Comparison of ENCODE assay signal across 29 mouse cellular contexts in the genomic region with DNA sequence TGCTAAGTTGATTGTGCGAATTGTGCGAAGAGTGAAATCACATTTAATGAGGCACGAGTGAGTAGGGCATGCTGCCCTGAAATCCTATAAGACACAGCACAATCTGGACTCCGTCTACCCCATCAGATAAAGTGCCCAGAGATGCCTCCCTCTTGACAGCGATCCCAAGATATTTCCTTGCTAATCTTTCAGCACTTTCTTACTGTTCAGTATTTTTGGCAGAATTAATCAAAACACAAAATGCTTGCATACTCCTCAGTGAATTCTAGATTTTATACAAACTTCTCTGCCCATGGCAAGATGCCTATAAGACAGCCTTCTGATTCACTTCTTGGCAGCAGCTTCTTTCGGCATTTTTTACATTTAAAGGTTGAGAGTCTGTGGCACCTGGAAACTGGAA. TPM values are rescaled to one million over a fixed set of nuclear protein-coding genes. Genes with fewer than 3 reads are reported as not detected.
DNase-seq lines count a peak whose midpoint lies in the region; ATAC-seq and TF ChIP-seq lines count a peak whose summit lies in the region.
"Had no signal": no experiment of that assay in that cellular context is flagged by ENCODE, and none has a peak within 500 bp of the region (broad histone marks: within the 10 kb centered on the region; RNA-seq: fewer than 3 reads in every experiment).

No protein-coding gene starts in this region.

- H3K9me3 ChIP-seq in embryonic facial prominence, embryonic 14.5 days (ENCODE audit: control insufficient read depth, low read length), result no peaks in the 10 kb centered on the region
- H3K9me3 ChIP-seq in embryonic facial prominence, embryonic 10.5 days, result no peaks in the 10 kb centered on the region
- no peaks in the 10 kb centered on the region for H3K9me3 ChIP-seq in forebrain, embryonic 15.5 days
- H3K9me3 ChIP-seq in forebrain, embryonic 12.5 days, result no peaks in the 10 kb centered on the region
- no peaks in the 10 kb centered on the region for H3K9me3 ChIP-seq in forebrain, postnatal 0 days (ENCODE audit: low read length)
- H3K9me3 ChIP-seq: embryonic facial prominence, embryonic 12.5 days; heart, embryonic 12.5 days; heart, embryonic 15.5 days; hindbrain, embryonic 10.5 days; hindbrain, embryonic 13.5 days; intestine, embryonic 15.5 days had no signal

- H3K36me3 ChIP-seq in embryonic facial prominence, embryonic 14.5 days (ENCODE audit: control insufficient read depth, insufficient read depth, low read length), result no peaks in the 10 kb centered on the region
- H3K36me3 ChIP-seq in embryonic facial prominence, embryonic 10.5 days (replicated peaks), result no peaks in the 10 kb centered on the region
- no peaks in the 10 kb centered on the region for H3K36me3 ChIP-seq in forebrain, embryonic 15.5 days
- H3K36me3 ChIP-seq in forebrain, embryonic 12.5 days (replicated peaks), result peaks cover 13% of the 10 kb centered on the region; the same call in 1 of the 2 replicates
- H3K36me3 ChIP-seq in forebrain, postnatal 0 days (ENCODE audit: insufficient read depth), result no peaks in the 10 kb centered on the region
- H3K36me3 ChIP-seq: embryonic facial prominence, embryonic 12.5 days; heart, embryonic 12.5 days; heart, embryonic 15.5 days; hindbrain, embryonic 10.5 days; intestine, embryonic 15.5 days had no signal

- no peaks in the 10 kb centered on the region for H3K4me1 ChIP-seq in embryonic facial prominence, embryonic 14.5 days (ENCODE audit: control insufficient read depth, insufficient read depth, low read length)
- H3K4me1 ChIP-seq in embryonic facial prominence, embryonic 10.5 days, result no peaks in the 10 kb centered on the region
- peaks cover 16% of the 10 kb centered on the region for H3K4me1 ChIP-seq in forebrain, embryonic 15.5 days
- H3K4me1 ChIP-seq in forebrain, embryonic 12.5 days, result no peaks in the 10 kb centered on the region
- H3K4me1 ChIP-seq in forebrain, postnatal 0 days (ENCODE audit: insufficient read depth), result peaks cover 7% of the 10 kb centered on the region; the same call in 1 of the 2 replicates
- H3K4me1 ChIP-seq: embryonic facial prominence, embryonic 12.5 days; heart, embryonic 12.5 days; heart, embryonic 15.5 days; intestine, embryonic 15.5 days had no signal

- H3K27ac ChIP-seq in embryonic facial prominence, embryonic 14.5 days (replicated peaks; ENCODE audit: low read depth, low read length), result no peak overlapping the region
- H3K27ac ChIP-seq in embryonic facial prominence, embryonic 10.5 days (replicated peaks), result no peak overlapping the region
- peak overlapping the region; percentile 69 for H3K27ac ChIP-seq in forebrain, embryonic 15.5 days (replicated peaks)
- no peak overlapping the region for H3K27ac ChIP-seq in forebrain, embryonic 12.5 days
- peak overlapping the region; percentile 8 for H3K27ac ChIP-seq in layer of hippocampus, adult 2 months
- 0 out of 2 replicates have a peak overlapping the region, but pooled peaks have one; percentile 42 for H3K27ac ChIP-seq in forebrain, postnatal 0 days (ENCODE audit: low read depth, low read length)
- H3K27ac ChIP-seq: embryonic facial prominence, embryonic 12.5 days; heart, embryonic 15.5 days; hindbrain, embryonic 10.5 days; hindbrain, embryonic 13.5 days; intestine, embryonic 15.5 days had no signal

- peak; percentile 44 for DNase-seq in embryonic facial prominence, embryonic 14.5 days (ENCODE audit: low spot score)
- no peak for DNase-seq in embryonic facial prominence, embryonic 10.5 days (ENCODE audit: low spot score)
- no peak for DNase-seq in layer of hippocampus, adult 2 months (ENCODE audit: low spot score in 2 of 2)
- no peak for DNase-seq in layer of hippocampus, adult 11-12 months (ENCODE audit: low spot score)
- peak; percentile 84 for DNase-seq in forebrain, postnatal 0 days
- no peak for DNase-seq in kidney, adult 9 months
- DNase-seq: adrenal gland, postnatal 10 days; adrenal gland, postnatal 36 days; cerebellum, adult 18-20 months; cerebellum, adult 9-10 months; cerebellum, postnatal 14 days; gastrocnemius, postnatal 10 days; gastrocnemius, postnatal 36 days; heart, postnatal 10 days; heart, postnatal 36 days; kidney, adult 11 months; kidney, adult 8-10 months had no signal

- H3K27me3 ChIP-seq in embryonic facial prominence, embryonic 14.5 days (replicated peaks; ENCODE audit: control insufficient read depth, insufficient read depth, low read length), result no peaks in the 10 kb centered on the region
- no peaks in the 10 kb centered on the region for H3K27me3 ChIP-seq in embryonic facial prominence, embryonic 10.5 days (replicated peaks; ENCODE audit: low read depth, poor library complexity, severe bottlenecking)
- H3K27me3 ChIP-seq in forebrain, embryonic 15.5 days, result no peaks in the 10 kb centered on the region
- no peaks in the 10 kb centered on the region for H3K27me3 ChIP-seq in forebrain, embryonic 12.5 days
- no peaks in the 10 kb centered on the region for H3K27me3 ChIP-seq in forebrain, postnatal 0 days (ENCODE audit: insufficient read depth, low read length)
- H3K27me3 ChIP-seq: embryonic facial prominence, embryonic 12.5 days; heart, embryonic 12.5 days; heart, embryonic 15.5 days; hindbrain, embryonic 13.5 days; intestine, embryonic 15.5 days had no signal

- no peak for TF ChIP-seq CTCF in layer of hippocampus, adult 2 months (conservative IDR thresholded peaks at IDR 0.05)
- TF ChIP-seq CTCF in forebrain, postnatal 0 days (IDR thresholded peaks at IDR 0.05; ENCODE audit: low read depth), result no peak

- no peak overlapping the region for H3K4me3 ChIP-seq in embryonic facial prominence, embryonic 14.5 days (ENCODE audit: low read depth, low read length)
- H3K4me3 ChIP-seq in embryonic facial prominence, embryonic 10.5 days, result no peak overlapping the region
- H3K4me3 ChIP-seq in forebrain, embryonic 15.5 days, result no peak overlapping the region
- H3K4me3 ChIP-seq in forebrain, embryonic 12.5 days (replicated peaks), result no peak overlapping the region
- no peak overlapping the region for H3K4me3 ChIP-seq in layer of hippocampus, adult 2 months
- H3K4me3 ChIP-seq in forebrain, postnatal 0 days (ENCODE audit: low read depth, low read length), result no peak overlapping the region
- H3K4me3 ChIP-seq: embryonic facial prominence, embryonic 12.5 days; erythroblast, embryonic 14.5 days; heart, embryonic 12.5 days; heart, embryonic 15.5 days; hindbrain, embryonic 10.5 days; hindbrain, embryonic 13.5 days; intestine, embryonic 15.5 days had no signal

- H3K9ac ChIP-seq in embryonic facial prominence, embryonic 14.5 days (ENCODE audit: low read depth, low read length), result no peak overlapping the region
- no peak overlapping the region for H3K9ac ChIP-seq in forebrain, embryonic 15.5 days (replicated peaks)
- H3K9ac ChIP-seq in forebrain, embryonic 12.5 days, result no peak overlapping the region
- H3K9ac ChIP-seq in forebrain, postnatal 0 days, result no peak overlapping the region
- H3K9ac ChIP-seq: embryonic facial prominence, embryonic 12.5 days; heart, embryonic 12.5 days; heart, embryonic 15.5 days; hindbrain, embryonic 13.5 days; intestine, embryonic 15.5 days had no signal

- H3K4me2 ChIP-seq in embryonic facial prominence, embryonic 14.5 days (ENCODE audit: low read depth, low read length), result no peak overlapping the region
- no peak overlapping the region for H3K4me2 ChIP-seq in forebrain, embryonic 15.5 days (replicated peaks)
- no peak overlapping the region for H3K4me2 ChIP-seq in forebrain, embryonic 12.5 days
- no peak overlapping the region for H3K4me2 ChIP-seq in forebrain, postnatal 0 days (ENCODE audit: low read depth)
- H3K4me2 ChIP-seq: embryonic facial prominence, embryonic 12.5 days; heart, embryonic 12.5 days; heart, embryonic 15.5 days; hindbrain, embryonic 13.5 days; intestine, embryonic 15.5 days had no signal

- ATAC-seq in embryonic facial prominence, embryonic 14.5 days (ENCODE audit: low read depth), result no peak
- ATAC-seq in forebrain, embryonic 15.5 days (replicated peaks), result peak; percentile 86
- ATAC-seq in forebrain, embryonic 12.5 days (ENCODE audit: low FRiP score), result no peak
- ATAC-seq in forebrain, postnatal 0 days, result peak; percentile 92
- ATAC-seq: activated CD4-positive, CD25-positive, alpha-beta regulatory T cell, adult 4 months; hindbrain, embryonic 16.5 days; intestine, embryonic 15.5 days had no signal

- 83% methylated on average over 6 of the region's 6 CpGs for WGBS in embryonic facial prominence, embryonic 14.5 days
- WGBS in embryonic facial prominence, embryonic 10.5 days, result 91% methylated on average over 6 of the region's 6 CpGs
- 71% methylated on average over 6 of the region's 6 CpGs for WGBS in forebrain, embryonic 15.5 days
- 92% methylated on average over 6 of the region's 6 CpGs for WGBS in forebrain, embryonic 12.5 days
- WGBS in forebrain, postnatal 0 days, result 48% methylated on average over 6 of the region's 6 CpGs

RNA-seq across cellular contexts. Expression of a gene that starts 12.7 kb away (rescaled TPM):
- 13.2 and 13.5 TPM in 2 replicates for polyA plus RNA-seq in embryonic facial prominence, embryonic 14.5 days (2014; fragmentation: Nextera tagmentation; extraction: Ambion mirVana)
- 9.4 and 9.9 TPM in 2 replicates for polyA plus RNA-seq in embryonic facial prominence, embryonic 10.5 days (2016; fragmentation: Nextera tagmentation; extraction: Ambion mirVana)
- polyA plus RNA-seq in forebrain, embryonic 15.5 days (2015; fragmentation: Nextera tagmentation; extraction: Ambion mirVana), result 101 and 106 TPM in 2 replicates
- 102 and 115 TPM in 2 replicates for polyA plus RNA-seq in forebrain, embryonic 12.5 days (2016; fragmentation: Nextera tagmentation; extraction: Ambion mirVana)
- total RNA-seq in layer of hippocampus, adult 2 months (2021), result 100 to 1,000 TPM; 136 to 141 TPM
- 169 and 237 TPM in 2 replicates for total RNA-seq in forebrain, postnatal 0 days (2014; rRNA removed)
- polyA plus RNA-seq in forebrain, postnatal 0 days (2015; fragmentation: Nextera tagmentation; extraction: Ambion mirVana), result 78.2 and 115 TPM in 2 replicates
- total RNA-seq: granulocyte monocyte progenitor cell, adult 5-6 weeks had no signal
- polyA plus RNA-seq: erythroblast, embryonic 14.5 days had no signal

Comparison
In these comparisons a context has a peak if more than half of its experiments do, and no peak if none do; other contexts are left out.
1. ATAC-seq: peak in forebrain, embryonic 15.5 days (single experiment) and forebrain, postnatal 0 days (single experiment); none in embryonic facial prominence, embryonic 14.5 days (single experiment) and forebrain, embryonic 12.5 days (single experiment).
2. DNase-seq: peak in embryonic facial prominence, embryonic 14.5 days (single experiment) and forebrain, postnatal 0 days (single experiment); none in embryonic facial prominence, embryonic 10.5 days (single experiment), layer of hippocampus, adult 2 months (0 of 2), layer of hippocampus, adult 11-12 months (single experiment) and kidney, adult 9 months (single experiment).
3. H3K27ac ChIP-seq: peak in forebrain, embryonic 15.5 days (single experiment), layer of hippocampus, adult 2 months (single experiment) and forebrain, postnatal 0 days (single experiment); none in embryonic facial prominence, embryonic 14.5 days (single experiment), embryonic facial prominence, embryonic 10.5 days (single experiment) and forebrain, embryonic 12.5 days (single experiment).